Mouse (Mus musculus): Measurements from ENCODE around the gene Ttc7b.

Ttc7b gene

DNA sequence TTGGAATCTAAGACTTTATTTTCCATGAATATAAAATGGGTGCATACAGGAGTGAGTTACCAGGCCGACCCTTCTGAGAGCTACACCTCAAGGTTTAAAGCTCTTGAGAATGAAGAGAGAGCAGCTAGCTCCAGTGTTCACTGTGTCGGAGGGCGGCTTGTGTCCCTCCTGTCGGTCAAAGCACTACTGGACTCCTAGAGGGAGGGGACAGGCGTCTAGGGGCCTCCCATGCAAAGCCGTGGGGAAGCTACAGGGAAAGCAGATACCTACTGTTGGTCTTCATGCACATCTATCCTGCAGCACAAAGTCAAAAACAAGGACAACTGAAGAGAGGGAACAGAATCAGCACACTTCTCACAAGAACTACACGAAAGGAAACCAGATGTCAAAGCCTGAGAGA is 74.9 kb downstream of the Ttc7b start:
- no peak for DNase-seq

DNA sequence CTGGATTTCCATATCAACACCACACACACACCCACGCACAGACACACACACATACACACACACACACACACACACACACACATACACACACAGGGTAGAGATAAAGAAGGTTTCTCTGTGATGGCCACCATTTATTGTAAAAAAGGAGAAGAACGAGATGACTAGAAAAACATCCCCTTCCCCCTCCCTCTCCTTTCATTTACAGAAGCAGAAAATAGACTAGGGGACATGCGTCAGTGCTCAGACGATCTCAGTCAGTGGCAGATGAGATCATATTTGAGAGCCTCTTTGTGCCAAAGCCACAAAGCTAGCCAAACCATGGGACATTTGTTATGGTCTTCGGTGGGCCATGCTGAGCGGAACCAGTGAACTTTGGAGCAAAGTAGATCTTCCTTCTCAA is 75.4 kb downstream of the Ttc7b start:
- DNase-seq = no peak

DNA sequence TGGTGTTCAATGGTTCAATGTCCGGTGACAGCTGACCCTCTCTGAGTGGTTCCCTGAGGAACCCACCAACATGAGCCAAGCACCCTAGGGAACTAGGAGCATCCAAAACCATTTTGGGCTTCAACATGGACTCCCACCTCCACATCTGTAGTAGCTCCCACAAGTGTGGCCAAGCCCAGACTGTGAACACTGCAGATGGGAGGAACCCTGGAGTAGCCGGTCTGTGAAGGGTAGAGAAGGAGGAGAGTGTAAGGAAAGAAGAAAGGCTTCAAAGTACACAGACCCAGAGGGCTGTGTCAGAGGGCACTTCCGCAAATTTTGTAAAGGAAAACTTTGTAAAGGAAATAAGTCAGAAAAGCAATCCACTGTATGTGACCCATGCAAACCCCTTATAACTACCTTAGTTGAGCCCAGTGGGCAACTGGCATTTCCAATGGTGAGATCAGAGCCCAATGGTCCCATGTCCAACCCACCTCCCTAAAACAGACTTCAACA is 75.9 kb downstream of the Ttc7b start:
- DNase-seq = no peak

DNA sequence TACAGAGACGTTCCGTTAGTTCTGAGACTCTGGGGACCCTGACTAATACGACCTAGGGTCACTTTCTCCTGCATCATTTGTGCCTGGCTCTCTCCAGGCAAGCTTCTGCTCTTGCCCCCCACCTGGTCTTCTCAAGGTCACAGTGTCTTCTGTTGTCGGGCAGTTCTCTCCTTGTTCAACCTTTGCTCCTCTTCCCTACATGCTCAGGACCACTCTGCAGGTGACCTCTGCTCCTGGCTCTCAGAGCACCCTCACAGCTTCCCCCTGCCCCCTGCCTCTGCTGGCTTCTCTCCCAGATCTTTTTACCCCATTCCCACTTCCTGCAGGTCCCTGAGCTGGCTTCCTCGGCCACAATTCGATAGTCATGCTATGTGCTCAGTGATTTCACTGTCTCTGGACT is 77.2 kb downstream of the Ttc7b start:
- no peak for DNase-seq

DNA sequence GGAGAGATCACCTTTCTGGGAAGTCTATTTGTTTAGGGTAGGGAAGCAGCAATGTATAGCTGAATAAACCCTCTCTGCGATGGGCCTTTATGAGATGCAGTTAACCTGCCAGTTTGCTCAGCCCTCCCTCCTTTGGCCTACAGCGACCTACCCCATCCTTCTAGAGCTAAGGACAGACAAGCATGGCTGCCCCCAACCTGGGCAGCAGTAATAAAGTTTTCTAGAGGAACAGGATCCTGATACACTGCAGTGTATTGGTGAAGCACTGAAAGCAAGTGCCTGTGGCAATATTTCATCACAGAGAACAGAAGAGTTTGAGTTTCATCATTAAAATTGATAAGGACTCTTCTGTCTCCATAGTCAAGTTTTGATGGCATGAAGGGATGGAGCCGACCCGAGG is 79.0 kb downstream of the Ttc7b start:
- DNase-seq = no peak

DNA sequence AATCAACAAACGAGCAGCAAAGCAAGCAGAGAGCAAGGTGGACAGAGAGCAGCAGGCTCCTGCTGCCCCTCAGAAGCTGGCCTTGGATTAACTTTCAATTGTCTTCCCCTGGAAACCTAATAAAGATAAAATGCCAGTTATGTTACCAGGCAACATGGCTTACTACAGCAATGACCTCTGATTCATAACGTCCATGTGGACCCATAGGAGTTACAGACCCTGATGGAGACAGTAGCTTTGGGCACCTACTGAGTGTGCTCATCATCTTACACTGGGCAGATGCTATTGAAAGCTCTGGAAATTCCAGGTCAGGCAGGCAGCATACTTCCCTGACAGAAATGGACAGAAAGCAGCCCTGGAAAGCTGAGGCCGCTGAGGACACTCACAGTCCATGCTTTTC is 80.7 kb downstream of the Ttc7b start:
- DNase-seq = no peak

DNA sequence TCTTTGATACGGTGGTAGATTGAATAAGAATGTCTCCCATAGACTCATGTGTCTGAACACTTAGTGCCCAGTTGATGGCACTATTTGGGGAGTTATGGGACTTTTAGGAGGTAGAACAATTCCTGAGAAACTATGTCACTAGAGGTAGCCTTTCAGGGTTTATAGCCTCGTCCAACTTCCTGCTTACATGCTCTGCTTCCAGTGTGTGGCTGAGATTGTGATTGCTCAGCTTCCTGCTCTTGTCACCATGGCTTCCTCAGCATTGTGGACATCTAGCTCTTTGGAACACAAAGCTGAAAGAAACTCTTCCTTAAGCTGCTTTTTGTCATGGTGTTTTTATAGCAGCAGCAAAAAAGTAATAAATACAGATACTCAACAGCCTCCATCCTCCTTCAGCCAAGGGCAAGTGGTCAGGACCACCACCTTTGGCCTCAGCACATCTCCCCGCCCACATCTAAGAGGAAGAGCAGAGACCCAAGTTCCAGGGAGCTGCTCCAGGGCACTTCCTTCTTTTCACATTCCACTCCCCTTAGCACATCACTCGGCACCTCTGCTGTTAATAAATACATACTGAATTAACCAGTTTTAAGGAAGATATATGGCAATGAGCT is 81.4 kb downstream of the Ttc7b start:
- no peak for DNase-seq

DNA sequence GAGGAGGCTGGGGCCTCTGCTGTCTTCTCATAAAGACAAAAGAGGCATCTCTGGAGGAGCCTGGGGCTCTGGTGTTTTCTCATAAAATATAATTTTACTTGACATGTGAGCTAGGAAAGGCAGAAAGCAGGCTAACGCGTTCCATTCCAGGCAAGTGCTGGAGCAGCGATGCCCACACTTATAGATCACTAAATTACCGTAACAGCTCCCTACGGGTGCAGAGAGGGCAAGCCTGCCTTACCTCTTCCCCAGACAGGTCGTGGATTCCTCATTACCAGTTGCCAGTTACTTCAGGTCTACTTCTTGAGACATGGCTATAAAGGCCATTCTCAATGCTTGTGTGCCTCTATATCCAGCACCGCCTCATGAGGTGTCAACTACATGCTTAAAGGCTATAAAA is 82.1 kb downstream of the Ttc7b start:
- no peak for DNase-seq

DNA sequence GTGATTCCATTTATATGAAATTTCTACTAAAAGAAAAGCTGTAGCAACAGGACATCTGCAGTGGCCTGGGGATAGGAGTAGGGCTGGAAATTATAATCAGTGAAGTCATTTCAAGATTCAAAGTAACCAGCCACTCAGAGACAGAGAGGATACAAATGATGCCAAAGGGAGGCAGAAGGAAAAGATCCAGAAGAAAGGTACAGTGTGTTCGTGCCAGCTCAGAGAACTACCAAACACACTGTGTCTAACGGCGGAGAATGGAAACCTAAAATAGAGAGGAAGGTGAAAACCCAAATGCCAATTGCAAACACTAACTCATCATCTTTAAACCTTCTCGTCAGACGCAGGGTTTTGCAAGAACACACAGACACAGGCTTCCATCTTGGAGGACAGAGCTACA is 82.8 kb downstream of the Ttc7b start:
- no peak for DNase-seq

DNA sequence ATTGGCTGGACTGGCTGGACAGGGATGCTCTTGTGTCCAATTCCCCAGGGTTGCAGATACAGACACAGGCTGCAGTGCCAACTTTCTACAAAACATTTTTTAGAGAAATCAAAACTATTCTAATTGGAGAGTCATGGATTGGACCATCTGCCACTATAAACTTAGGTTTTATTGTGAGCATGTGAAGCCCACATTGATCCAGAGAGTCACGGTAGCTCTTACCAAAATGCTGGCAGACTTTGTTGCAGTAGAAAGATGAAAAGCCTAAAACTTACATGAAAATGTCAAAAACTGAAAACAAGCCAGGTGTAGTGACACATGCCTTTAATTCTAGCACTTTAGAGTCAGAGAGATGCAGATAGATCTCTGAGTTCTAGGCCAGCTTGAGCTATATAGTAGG is 84.9 kb downstream of the Ttc7b start:
- DNase-seq = no peak

DNA sequence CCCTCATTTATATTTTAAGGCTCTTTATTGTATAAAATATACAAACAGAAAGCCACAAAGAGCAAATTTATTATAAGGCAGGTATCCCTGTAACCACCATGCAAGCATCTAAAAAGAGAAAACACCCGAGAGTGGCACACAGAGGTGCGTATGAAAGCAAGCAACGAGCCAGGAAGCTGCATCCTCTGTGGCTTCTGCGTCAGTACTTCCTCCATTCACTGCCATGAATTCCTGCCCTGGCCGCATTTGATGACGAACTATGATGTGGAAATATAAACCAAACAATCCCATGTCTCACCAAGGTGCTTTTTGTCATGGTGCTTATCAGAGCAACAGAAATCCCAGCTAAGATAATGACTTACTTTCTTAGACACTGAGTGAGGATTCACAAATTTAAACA is 88.8 kb downstream of the Ttc7b start:
- DNase-seq = no peak

DNA sequence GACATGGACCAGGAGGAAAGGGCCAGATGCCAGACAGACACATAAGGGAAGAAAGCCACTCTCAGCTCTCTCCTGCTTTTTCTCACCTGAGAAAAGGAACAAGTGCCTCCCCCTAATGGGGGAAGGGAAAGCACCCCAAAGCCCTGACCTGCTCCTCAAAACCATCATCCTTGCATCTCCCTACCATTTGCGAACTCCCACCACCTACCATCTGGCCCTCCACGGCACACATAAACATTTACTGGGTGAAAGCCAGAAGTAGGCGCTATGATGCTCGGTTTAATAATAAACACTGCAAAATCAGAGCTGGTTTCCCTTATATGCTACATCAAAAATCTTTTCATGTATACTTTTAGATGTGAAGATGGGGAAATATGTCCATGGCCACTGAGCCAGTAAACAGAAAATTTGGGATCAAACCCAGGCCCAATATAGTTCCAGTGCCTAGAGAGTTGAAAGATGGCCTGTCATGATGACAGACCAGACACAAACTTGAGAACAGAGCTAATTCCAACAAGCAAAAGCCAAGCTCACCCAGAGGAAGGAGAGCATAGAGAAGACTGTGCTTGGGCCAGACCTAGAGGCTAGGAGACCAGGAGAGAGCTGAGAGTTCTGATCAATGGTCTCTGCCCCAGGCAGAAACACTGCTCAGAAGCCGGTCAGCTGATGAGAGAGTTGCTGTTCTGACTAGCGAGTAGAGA is 91.1 kb downstream of the Ttc7b start:
- no peak for DNase-seq

DNA sequence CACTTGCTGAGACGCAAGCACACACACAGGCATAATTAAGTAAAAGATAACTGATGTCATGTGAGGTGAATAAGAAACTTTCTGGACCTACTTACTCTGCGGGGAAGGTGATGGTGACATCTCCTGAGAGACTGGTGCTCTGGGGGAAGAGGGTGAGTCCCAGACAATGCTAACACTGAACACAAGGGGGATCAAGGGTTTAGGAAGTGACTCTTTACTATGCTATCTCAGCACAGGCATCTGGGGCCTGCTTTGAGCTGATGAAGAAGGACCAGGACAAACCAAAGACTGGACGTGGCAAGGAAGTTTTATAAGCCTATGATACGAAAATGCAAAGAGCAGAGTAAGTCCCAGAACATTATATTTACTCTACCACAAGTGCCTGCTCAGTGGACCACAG is 92.4 kb downstream of the Ttc7b start:
- no peak for DNase-seq

DNA sequence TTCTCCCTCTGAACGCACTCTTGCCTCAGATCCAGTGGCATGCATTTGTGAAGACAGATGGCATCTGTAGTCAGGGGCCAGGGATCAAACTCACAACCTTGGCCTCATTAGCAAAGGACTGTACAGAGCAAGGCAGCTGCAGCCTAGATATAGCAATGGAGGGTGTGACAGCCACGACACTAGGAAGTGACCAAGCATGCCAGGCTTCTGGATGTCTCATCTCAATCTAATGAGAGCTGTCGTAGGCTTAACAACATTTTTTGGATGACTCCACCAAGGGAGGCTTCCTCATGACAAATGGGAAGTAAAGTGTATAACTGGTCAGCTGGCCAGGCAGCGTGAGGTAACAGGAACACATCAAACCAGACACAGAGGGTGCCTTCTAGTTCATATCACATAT is 94.4 kb downstream of the Ttc7b start:
- no peak for DNase-seq

DNA sequence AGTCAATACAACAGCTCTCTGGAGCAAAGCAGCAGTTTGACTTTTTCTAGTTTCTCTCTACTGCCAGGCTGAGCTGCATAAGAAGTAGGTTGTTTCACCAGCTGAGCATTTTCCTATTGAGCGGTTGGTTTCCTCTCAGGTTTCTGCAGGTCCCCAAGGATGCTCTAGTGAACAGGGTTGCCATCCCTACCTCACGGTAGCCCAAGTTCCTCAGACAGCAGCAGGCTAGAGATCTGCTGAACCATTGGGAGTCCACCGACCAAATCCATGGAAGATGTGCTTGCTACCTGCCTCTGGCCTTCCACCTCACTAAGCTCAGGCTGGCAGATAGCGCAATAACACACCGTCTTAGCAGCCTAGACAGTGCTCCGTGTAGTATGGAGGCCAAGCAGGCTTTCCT is 95.6 kb downstream of the Ttc7b start:
- DNase-seq = no peak

DNA sequence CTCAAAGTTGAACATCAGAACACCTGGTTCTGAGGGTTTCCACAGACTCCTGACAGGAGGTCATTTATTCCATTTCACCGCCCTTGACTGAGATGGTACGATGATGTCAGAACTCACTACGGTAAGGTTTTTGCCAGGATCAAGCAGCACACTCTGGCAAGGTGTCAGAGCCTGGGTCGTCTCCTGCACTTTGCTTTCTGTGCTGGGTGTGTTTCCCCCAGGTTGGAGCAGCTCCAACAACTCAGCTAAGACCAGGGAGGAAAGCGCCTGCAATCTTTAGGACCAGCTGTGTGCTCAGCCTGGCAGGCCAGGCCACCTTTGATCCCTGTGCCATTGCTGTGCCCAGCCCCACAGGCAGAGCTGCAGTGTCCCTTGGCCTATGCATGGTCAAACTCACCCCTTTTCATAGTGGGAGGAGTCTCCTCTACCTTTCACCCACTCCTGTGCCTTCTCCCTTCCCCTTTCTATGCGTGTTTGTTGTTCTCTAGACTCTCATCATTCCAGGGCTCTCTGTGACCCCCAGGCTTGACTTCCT is 98.3 kb downstream of the Ttc7b start:
- no peak for DNase-seq

DNA sequence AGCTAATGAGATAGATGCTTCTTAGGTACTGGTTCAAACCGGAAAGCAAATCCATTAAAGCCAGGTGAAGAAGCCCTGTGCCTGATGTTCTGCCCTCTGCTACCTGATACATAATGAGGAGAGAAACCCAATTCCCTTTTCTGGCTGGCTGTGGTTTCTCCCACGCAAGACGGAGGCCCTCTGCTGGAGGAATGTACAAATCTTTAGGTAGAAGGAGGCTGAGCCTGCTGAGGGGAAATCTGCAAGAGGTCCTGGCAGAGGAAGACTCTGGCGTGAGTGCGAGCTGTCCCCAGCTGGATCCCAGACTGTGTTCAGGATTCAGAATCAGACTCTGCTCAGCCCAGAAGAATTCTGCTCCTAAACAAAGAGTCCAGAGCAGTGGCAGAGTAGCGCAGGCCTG is 99.1 kb downstream of the Ttc7b start:
- DNase-seq = peak; percentile 15 to 24

DNA sequence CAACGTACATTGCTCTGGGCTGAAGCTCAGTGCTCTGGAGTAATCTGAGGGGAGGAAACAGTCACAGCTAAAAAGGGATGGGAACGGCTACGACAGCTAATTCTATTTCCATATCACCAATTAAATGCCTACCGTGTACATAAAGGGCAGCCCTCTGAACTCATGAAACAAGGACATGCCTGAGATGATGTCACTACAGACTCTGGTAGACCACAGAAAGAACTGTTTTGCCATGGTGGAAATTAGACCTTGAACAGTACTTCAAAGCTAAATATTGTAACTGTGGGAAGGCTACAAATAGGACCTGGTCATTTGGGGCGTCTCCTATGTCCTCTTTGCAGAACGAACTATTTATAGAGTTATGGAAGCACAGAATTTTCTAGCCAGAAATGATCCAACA is 99.7 kb downstream of the Ttc7b start:
- DNase-seq = no peak

DNA sequence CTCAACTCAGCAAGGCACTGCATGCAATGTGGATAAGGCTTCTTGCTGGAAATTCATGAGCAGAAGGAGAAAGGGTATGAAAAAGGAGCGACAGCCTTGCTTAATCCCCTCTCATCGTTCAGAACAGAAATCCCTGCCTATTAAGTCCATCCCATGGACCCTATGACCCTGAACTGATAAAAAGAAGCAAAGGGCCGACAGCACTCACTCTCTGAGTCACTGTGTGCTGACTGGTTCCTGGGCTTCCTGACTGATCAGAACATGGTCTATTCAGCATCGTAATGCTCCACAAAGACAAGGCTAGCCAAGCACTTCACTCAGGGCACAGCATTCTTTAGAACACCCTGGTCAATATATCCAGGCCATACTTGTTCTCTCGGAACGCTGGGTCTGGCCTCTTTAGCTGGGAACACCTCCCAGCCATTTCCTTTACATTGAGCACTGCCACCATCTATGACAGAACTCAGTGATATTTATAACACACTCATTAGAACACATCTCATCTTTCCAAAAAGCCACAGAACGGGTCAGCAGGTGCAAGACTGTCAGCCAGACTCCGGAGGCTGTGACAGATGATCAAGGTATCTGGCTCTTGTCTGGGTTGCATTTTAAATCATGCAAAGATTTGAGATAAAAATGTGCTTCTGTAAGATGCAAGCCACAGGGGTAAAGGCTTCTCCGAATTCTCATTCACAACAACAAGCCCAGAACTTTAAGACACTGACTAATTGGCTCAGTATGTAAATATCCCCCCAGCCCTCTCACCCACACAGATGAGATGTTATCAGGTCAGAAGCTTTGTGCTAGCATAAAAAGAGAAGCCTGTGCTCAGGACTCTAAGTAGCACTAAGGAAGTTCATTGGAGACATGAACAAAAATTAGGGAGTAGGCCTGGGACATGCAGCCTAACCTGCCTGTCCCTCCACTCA is 100.4 kb downstream of the Ttc7b start:
- no peak for DNase-seq

DNA sequence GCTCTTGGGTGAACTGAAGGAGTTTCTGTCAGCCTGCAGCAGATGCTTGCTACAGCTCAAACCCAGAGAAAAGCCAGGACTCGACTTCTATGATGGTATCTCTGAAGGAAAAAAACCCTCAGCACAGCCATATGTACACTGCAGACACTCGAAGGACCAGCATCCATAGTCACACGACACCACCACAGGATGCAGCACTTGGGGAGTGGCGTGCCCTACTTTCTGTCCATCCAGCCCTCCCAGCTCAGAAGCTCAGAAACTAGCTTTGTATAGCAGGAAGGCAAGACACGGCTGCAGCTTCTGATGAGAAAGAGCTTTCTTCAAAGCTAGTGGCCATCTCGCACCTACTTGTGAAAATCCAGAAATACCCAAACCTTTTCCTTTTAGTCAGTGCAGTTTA is 104.8 kb downstream of the Ttc7b start:
- DNase-seq = no peak

DNA sequence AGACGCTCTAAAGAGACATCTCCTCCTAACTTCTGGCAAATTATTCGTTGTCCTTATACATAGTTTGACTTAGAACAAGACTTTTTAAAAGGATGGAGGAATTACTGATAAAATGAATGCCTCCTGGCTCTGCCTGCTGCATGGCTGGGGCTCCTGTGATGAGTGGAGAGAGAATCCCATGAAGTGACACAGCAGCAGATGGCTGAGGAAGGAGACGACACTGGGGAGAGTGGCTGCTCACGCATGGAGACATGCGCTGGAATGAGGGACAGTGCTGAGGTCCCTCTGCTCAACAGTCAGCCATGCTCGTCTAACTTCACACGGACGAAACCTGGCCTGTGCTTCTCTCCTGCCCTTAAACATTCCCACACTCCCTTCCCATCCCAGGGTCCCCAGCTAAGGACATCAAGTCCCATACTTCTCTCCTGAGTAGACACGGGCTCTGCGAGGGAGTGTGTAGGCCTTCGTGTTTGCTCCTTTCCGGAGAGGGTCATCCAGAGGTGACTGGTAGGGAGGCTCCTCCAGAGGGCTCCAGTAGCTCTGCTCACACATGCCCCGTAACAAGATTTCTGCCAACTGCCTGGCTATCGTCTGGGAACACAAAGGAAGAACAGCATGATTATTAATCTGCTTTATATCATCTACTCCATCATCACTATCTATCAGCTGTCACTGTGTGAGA is 105.8 kb downstream of the Ttc7b start:
- no peak for DNase-seq

DNA sequence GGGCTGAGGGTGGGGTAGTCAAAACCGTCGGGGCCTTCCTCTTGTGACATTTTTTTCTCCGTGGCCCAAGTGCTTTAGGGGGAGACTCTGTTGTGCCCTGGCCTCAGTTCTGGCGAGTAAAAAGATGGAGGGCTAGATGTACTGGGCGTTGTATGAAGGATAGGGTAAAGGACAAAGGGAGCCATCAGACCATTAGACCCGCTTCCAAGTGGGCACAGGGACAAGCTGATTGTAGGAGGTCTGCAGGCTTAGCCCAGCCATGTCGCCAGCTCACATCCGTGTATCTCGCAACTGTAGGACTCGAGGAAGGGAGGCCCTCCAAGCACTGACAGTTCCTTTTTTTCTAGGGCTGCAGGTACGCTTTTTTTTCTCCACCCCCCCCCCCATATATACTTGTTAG is 111.9 kb downstream of the Ttc7b start:
- DNase-seq = no peak

DNA sequence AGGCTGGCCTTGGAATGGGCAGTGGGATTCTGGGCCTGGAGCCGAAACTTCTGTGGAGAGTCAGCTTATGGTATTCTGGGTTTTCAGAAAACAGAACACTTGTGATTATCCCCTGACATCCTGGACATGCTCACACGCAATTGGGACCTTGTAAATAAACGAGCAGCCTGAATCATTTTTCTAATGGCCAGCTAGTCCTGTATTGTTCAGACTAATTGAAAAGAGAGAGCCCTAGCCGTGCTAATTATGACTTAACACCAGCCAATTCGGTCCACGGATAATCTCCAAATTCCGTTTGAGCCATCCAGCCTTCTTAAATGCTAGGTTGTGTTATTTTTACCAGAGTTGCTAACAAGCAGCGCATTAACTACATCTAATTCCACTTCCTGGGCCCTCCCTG is 112.5 kb downstream of the Ttc7b start:
- no peak for DNase-seq

Measured in thymus, postnatal 36 days (tissue).